Mouse (Mus musculus) heart, adult 18-20 months (tissue): Measurements from ENCODE around the gene Gm11985. TPM values are rescaled to one million over a fixed set of nuclear protein-coding genes. Genes with fewer than 3 reads are reported as not detected.

Experiments used
- DNase-seq, 2 experiments: peaks; one replicate each; pipeline ENCODE4 v3.0.0; 2021 to 2022; ENCODE audit warnings: mixed read lengths in 1 of 2
- total RNA-seq, 2 experiments: library from RNA; stranded (reverse); gene quantifications; 2 replicates each; pipeline ENCODE4 v1.2.3; 2021

Gm11985 gene
- total RNA-seq, 2 experiments from 2014 or later, result not detected

- peak; percentile 55 to 82 for DNase-seq
Observed at GRCm38 (mm10) chr11:7199736-7200392, 11.5 kb upstream of the Gm11985 start.

GRCm38 (mm10) chr11:7198481-7199256 lies 10.3 kb upstream of the Gm11985 start:
- no peak for DNase-seq

DNA sequence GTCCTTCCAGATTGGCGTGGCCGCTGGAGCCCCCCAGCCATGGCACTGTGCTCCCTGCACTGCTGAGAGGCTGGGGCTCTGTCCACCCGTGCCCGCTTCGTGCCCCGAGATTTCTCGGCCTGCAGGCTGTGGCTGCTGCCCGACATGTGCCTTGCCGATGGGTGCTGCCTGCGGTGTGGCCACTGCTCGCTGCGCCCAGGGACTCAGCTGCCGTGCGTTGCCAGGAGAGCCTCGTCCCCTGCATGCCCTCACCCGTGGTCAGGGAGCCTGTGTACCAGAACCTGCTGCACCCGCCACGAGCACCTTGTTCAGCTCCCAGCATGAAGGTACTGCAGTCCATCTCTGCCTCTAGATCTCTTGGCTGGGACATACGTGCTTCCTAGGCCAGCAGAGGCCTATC lies 9.6 kb upstream of the Gm11985 start:
- no peak for DNase-seq

DNA sequence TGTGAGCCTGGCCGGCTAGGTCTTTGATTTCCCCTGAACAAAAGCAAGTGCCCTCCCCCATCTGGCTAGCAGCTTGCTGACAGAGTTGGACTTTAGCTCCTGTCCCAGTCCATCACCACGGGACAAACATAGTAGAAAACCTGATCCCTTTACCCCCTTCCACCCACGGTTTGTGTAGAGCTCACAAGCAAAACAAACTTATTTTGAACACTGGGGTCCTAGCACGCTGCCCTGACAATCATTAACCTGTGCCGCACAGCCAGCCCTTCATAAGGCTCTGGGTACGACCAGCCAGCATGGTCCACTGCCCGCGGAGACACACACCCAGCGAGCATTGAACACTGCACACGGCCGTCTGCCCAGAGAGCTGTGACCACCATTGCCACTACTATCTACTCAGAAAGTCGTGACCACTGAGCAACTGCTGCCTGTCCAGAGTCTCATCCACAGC lies 9.1 kb upstream of the Gm11985 start, which contains the start of gene Igfbp1:
Gene Igfbp1 (plus strand): TSS at position 292 of the 451 bp plus-strand sequence.
- DNase-seq, result no peak

DNA sequence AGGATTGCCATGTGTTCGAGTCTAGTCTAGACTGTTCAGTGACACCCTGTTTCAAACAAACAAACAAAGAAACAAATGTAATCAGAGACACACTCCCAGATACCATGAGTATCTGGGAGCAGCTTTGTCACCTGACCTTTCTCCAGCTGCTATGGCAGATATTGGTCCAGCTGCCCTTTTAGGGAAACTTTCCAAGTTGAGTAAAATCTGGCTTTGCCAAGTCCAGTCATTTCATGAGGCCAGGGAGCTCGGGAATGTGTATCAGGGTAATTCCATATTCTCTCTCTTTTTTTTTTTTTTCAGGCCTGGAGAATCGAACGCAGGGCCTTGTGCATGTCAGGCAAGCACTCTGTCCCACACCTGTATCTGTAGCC lies 6.9 kb upstream of the Gm11985 start:
- no peak for DNase-seq

DNA sequence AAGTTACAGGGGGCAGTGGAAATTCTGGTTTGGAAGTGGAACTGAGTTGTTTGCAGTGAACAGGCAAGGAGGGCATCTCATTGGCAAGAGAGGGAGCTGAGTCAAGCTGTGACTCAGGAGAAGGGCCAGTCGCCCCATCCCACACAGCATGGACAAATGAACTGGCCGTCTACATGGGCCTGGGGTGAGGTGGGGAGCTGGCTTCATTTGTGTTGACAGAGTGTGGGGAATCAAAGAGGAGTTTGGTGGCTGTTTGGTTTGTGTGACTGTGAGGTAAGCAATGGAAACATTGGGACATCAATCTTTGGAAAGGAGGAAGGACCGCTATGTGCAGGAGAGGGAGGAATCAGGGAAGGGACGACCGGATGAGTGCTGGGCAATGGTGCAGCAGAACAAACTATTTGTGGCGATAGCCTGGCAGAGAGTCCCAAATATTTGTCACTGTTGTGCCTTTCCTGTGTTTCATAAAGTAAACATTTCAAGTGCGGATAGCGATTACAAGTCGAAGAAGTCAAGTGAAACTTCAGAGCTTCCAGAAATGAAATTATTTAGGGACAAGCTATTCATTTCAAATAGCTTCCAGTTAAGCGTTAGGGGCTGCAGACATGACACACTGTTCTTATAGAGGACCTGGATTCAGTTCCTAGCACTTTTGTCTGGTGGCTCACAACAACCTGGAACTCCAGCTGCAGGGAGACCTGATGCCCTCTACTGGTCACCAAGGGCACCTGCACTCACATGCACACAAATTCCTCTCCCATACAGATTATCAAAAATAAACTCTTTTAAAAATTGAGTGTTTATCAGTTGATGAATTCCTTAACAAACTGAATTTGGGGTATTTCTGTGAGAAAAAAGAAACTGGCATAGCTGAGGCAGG lies 6.3 kb upstream of the Gm11985 start:
- no peak for DNase-seq

GRCm38 (mm10) chr11:7193134-7193533 lies 4.8 kb upstream of the Gm11985 start:
- DNase-seq, result no peak

GRCm38 (mm10) chr11:7192710-7193109 lies 4.3 kb upstream of the Gm11985 start:
- no peak for DNase-seq

DNA sequence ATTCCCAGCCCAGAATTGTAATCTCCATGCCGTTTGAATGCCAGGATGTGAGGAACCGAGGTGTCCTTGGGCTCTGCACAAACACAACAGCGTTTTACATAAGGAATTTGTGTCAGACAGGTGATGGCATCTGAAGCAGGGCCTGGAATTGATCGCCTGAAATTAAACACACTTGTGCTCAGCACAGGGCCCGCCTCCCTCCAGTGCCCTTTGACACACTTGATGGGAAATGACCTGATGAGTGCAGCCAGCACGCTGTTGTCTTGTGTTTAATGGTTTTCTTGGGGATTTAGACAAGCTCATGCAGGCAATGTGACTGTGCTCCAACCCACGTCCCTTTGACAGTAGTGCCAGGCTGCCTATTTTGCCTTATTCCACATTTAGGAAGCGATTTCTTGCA lies 897 bp downstream of the Gm11985 start:
- no peak for DNase-seq

DNA sequence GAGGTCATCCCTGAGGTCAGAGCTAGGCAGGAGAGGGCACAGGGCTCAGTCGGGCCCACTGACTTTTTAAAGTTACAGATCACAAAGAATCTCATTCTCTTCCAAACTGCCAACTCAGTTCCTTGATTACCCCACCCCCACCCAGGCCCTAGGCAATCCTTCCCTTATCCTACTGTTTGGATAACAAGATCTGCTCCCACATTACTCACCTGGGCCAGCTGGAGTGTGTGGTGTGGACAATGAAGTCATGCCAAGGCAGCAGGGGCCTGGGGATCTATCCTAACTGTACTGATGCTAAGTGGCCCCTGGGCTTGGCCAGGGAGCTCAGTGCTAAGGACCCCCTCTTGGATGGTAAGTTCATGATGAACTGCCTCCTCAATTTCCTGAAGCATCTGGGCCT lies 3.9 kb downstream of the Gm11985 start:
- no peak for DNase-seq

DNA sequence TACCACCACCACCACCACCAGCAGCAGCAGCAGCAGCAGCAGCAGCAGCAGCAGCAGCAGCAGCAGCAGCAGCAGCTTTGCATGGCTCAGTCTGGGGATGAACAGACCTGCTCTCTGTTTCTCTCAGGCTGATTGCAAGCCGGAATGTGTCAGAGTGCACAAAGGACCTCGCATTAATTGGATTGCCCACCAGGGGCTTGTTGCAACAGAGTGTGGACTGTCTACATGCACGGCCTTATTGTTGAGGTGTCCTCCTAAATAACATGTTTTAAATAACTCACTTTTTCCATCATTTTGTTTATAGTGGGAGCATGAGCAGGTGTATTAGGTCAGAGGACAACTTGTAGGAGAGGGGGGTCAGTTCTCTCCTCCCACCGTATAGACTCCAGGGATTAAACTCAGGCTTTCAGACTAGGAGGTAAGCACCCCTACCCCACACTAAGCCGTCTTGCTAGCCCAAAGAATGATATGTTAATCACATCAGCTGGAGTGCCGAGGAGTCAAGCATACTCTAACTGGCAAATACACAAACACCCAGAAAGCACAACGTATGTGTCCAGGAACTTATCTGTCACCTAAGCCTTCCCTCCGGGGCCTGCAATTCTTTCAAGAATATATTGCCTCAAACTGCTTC lies 5.8 kb downstream of the Gm11985 start:
- no peak for DNase-seq

DNA sequence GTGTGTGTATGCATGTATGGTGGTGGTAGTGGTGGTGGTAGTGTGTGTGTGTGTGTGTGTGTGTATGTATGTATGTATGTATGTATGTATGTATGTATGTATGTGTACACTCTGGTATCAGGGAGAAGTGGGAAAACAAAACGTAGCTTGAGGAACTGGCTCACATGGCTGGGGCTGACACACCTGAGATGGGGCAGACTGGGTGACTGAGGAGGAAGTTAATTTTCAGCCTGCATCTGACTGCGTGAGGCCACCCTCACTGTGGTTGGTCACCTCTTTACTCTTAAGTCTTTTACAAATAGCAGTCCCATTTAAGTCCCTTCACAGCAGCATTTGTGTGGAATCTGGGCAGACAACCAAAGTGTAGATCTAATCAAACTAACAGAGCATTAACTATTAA lies 9.1 kb downstream of the Gm11985 start:
- DNase-seq, result no peak

- DNase-seq, result no peak
Observed at GRCm38 (mm10) chr11:7178724-7179123, 9.6 kb downstream of the Gm11985 start.

DNA sequence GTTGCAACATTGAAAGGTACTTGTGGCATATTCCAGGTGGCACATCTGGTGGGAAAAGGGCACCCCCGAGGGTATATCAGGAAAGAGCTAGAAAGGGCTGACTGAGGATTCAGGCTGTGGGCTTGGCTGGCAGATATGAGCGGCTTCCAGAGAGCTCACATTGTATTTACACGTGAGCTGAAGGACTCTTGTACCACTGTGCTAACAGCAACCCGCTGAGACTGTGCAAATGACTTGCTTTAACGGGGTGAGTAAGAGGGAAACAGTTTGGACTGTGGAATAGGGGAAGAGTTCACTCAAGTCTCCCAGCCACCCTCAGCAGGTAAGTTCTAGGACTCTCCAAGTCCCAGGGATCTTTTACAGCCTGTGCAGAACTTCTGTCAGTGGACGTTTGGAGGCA lies 14.7 kb downstream of the Gm11985 start:
- no peak for DNase-seq

DNA sequence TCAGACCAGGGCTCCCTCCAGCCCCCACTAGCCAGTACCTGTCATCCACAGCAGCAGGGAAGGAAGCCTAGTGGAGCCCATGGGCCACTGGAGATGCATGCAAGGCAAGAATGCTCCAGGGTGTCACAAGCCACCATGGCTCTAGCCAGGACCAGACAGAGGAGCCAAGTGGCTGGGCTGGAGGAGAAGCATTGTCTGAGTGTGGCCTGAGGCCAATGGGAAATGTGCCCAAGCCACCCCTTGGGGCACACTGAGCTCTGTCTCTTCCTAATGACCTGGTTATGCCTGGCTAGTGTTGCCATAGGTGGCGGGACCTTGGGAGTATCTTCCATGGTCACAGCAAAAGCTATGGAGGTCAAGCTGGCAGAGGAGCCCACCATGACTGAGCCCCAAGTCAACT lies 18.7 kb downstream of the Gm11985 start:
- no peak for DNase-seq

- DNase-seq, result no peak
Observed at GRCm38 (mm10) chr11:7164416-7164815, 24.0 kb downstream of the Gm11985 start.

- DNase-seq, result peak in 1 of 2 experiments; percentile 15
Observed at GRCm38 (mm10) chr11:7161502-7162174, 26.7 kb downstream of the Gm11985 start.

DNA sequence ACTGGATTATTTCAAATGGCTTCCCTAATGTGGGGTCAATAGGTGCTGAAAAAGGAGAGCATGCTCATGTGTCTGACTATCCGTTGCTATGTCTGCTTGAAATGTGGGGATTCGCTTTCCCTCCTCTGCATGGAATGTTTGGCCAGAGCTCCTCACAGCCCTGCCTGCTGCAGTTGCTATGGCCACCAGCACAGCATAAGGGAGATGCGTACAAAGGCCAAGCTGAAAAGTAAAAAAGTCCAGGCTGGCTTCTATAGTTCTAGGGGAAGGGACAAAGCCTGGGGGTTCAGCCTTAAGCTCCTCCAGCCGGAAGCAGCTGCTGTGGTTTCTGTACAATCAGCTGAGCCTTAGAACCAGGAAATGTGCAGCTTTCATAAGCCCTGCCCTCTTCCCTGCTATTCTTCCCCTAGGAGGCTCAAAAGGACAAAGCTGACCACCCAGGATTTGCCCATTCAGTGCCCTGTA lies 27.7 kb downstream of the Gm11985 start:
- DNase-seq, result no peak

GRCm38 (mm10) chr11:7160146-7160545 lies 28.2 kb downstream of the Gm11985 start:
- peak in 1 of 2 experiments; percentile 8 for DNase-seq

- DNase-seq, result no peak
Observed at GRCm38 (mm10) chr11:7158196-7158595, 30.2 kb downstream of the Gm11985 start.

DNA sequence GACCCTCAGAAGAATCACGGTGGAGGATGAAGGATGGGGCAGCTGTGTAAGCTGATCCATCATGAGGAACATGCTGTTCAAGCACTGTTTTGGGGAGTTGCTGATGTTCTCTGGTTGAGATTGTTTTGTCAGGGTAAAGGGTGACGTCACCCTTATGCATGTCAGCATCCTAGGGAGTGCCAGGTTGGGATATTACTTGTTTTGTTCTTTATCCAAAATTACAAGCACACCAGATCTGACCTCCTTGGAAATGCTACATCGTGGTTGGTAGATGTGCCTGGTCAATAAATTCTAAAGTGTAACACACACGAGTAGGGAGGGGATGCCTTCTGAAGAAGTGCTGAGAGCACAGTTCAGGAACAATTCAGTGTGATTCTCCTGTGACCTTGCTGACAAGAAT lies 31.9 kb downstream of the Gm11985 start:
- no peak for DNase-seq

DNA sequence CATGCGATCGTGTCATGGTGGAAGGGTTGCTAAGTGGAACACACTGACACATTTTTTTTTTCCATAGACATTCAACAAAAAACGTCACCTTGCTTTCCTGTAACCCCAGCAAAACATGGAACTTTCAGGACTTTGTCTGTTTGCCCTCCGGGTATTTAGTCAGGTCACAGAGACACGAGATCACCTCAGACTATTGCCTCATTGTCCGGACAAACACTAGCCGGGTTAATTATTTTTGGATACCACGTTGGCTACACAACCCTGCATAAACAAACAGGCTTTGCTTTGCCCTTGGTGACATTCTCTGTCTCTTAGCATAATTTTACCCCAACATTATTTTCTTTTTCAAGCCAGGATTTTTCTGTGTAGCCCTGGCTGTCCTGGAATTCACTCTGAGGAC lies 35.3 kb downstream of the Gm11985 start:
- DNase-seq, result no peak
